Mouse (Mus musculus): ENCODE measurements around the gene Cnr1. TPM values are rescaled to one million over a fixed set of nuclear protein-coding genes. Genes with fewer than 3 reads are reported as not detected.

Cnr1 gene
- polyA plus RNA-seq, 1 experiment from 2014 or later: 42.9 TPM

GRCm38 (mm10) chr4:33943936-33944335 lies 19.5 kb downstream of the Cnr1 start:
- no peaks in the 10 kb centered on the region for H3K27me3 ChIP-seq
- WGBS: 95% methylated on average over 13 of the region's 13 CpGs
- H3K27ac ChIP-seq (replicated peaks): no peak overlapping the region
- H3K4me2 ChIP-seq: no peak overlapping the region
- no peak overlapping the region for H3K9ac ChIP-seq
- no peak for ATAC-seq (ENCODE audit: low read depth)
- H3K36me3 ChIP-seq: peaks cover 32% of the 10 kb centered on the region
- no peaks in the 10 kb centered on the region for H3K4me1 ChIP-seq (replicated peaks)
- no peak overlapping the region for H3K4me3 ChIP-seq
- no peaks in the 10 kb centered on the region for H3K9me3 ChIP-seq

- Histone ChIP-seq H3K36me3 (peaks cover 29% of the 10 kb centered on the region), H3K4me2 (no peak overlapping the region), H3K27me3 (no peaks in the 10 kb centered on the region), H3K27ac (replicated peaks) (no peak overlapping the region), H3K9me3 (no peaks in the 10 kb centered on the region), H3K4me3 (no peak overlapping the region), H3K9ac (no peak overlapping the region), H3K4me1 (replicated peaks) (no peaks in the 10 kb centered on the region)
- ATAC-seq (ENCODE audit: low read depth): no peak
- 83% methylated on average over 2 of the region's 2 CpGs for WGBS
These were observed 21.3 kb downstream of the Cnr1 start for GRCm38 (mm10) chr4:33945742-33946141.

GRCm38 (mm10) chr4:33947584-33947983 lies 23.2 kb downstream of the Cnr1 start:
- Histone ChIP-seq H3K4me1 (replicated peaks) (no peaks in the 10 kb centered on the region), H3K27ac (replicated peaks) (no peak overlapping the region), H3K9ac (no peak overlapping the region), H3K27me3 (no peaks in the 10 kb centered on the region), H3K4me2 (no peak overlapping the region), H3K9me3 (no peaks in the 10 kb centered on the region), H3K4me3 (no peak overlapping the region), H3K36me3 (peaks cover 24% of the 10 kb centered on the region)
- WGBS: 85% methylated on average over 3 of the region's 3 CpGs
- ATAC-seq (ENCODE audit: low read depth): no peak

- Histone ChIP-seq H3K4me3 (no peak overlapping the region), H3K9ac (no peak overlapping the region), H3K4me2 (no peak overlapping the region), H3K36me3 (no peaks in the 10 kb centered on the region), H3K27me3 (no peaks in the 10 kb centered on the region), H3K27ac (replicated peaks) (no peak overlapping the region), H3K9me3 (no peaks in the 10 kb centered on the region), H3K4me1 (replicated peaks) (no peaks in the 10 kb centered on the region)
- no peak for ATAC-seq (ENCODE audit: low read depth)
- WGBS: 84% methylated on average over 3 of the region's 3 CpGs
These were observed 33.0 kb downstream of the Cnr1 start for GRCm38 (mm10) chr4:33957398-33957797.

- Histone ChIP-seq H3K36me3 (no peaks in the 10 kb centered on the region), H3K27me3 (no peaks in the 10 kb centered on the region), H3K9ac (no peak overlapping the region), H3K9me3 (no peaks in the 10 kb centered on the region), H3K27ac (replicated peaks) (no peak overlapping the region), H3K4me2 (no peak overlapping the region), H3K4me3 (no peak overlapping the region), H3K4me1 (replicated peaks) (no peaks in the 10 kb centered on the region)
- WGBS: 73% methylated on average over 3 of the region's 3 CpGs
- no peak for ATAC-seq (ENCODE audit: low read depth)
These were observed 34.1 kb downstream of the Cnr1 start for GRCm38 (mm10) chr4:33958515-33958914.

- H3K27ac ChIP-seq (replicated peaks): no peak overlapping the region
- H3K36me3 ChIP-seq: no peaks in the 10 kb centered on the region
- no peaks in the 10 kb centered on the region for H3K4me1 ChIP-seq (replicated peaks)
- no peak overlapping the region for H3K4me2 ChIP-seq
- H3K4me3 ChIP-seq: no peak overlapping the region
- no peaks in the 10 kb centered on the region for H3K27me3 ChIP-seq
- WGBS: 87% methylated on average over 6 of the region's 6 CpGs
- ATAC-seq (ENCODE audit: low read depth): no peak
- no peaks in the 10 kb centered on the region for H3K9me3 ChIP-seq
- H3K9ac ChIP-seq: no peak overlapping the region
These were observed 35.4 kb downstream of the Cnr1 start for GRCm38 (mm10) chr4:33959841-33960240.

- Histone ChIP-seq H3K4me3 (no peak overlapping the region), H3K4me1 (replicated peaks) (0 out of 2 replicates have a peak, but pooled peaks cover 5% of the 10 kb centered on the region), H3K27ac (replicated peaks) (no peak overlapping the region), H3K9me3 (no peaks in the 10 kb centered on the region), H3K27me3 (no peaks in the 10 kb centered on the region), H3K36me3 (no peaks in the 10 kb centered on the region), H3K9ac (no peak overlapping the region), H3K4me2 (no peak overlapping the region)
- no peak for ATAC-seq (ENCODE audit: low read depth)
- 77% methylated on average over 3 of the region's 3 CpGs for WGBS
These were observed 46.3 kb downstream of the Cnr1 start for GRCm38 (mm10) chr4:33970726-33971125.

- Histone ChIP-seq H3K27me3 (no peaks in the 10 kb centered on the region), H3K9ac (no peak overlapping the region), H3K36me3 (no peaks in the 10 kb centered on the region), H3K4me2 (no peak overlapping the region), H3K27ac (replicated peaks) (no peak overlapping the region), H3K9me3 (no peaks in the 10 kb centered on the region), H3K4me1 (replicated peaks) (no peaks in the 10 kb centered on the region), H3K4me3 (no peak overlapping the region)
- WGBS: 90% methylated on average over 5 of the region's 5 CpGs
- no peak for ATAC-seq (ENCODE audit: low read depth)
These were observed 64.2 kb downstream of the Cnr1 start for GRCm38 (mm10) chr4:33988466-33989089.

- WGBS: 26% methylated on average over 3 of the region's 3 CpGs
- H3K27me3 ChIP-seq: no peaks in the 10 kb centered on the region
- no peaks in the 10 kb centered on the region for H3K4me1 ChIP-seq (replicated peaks)
- no peaks in the 10 kb centered on the region for H3K36me3 ChIP-seq
- H3K4me3 ChIP-seq: no peak overlapping the region
- no peak overlapping the region for H3K27ac ChIP-seq (replicated peaks)
- no peak overlapping the region for H3K9ac ChIP-seq
- no peak for ATAC-seq (ENCODE audit: low read depth)
- no peak overlapping the region for H3K4me2 ChIP-seq
- H3K9me3 ChIP-seq: no peaks in the 10 kb centered on the region
These were observed 68.3 kb downstream of the Cnr1 start for GRCm38 (mm10) chr4:33992687-33993086.

- Histone ChIP-seq H3K9ac (no peak overlapping the region), H3K4me3 (no peak overlapping the region), H3K4me2 (no peak overlapping the region), H3K4me1 (replicated peaks) (no peaks in the 10 kb centered on the region), H3K9me3 (no peaks in the 10 kb centered on the region), H3K27me3 (no peaks in the 10 kb centered on the region), H3K36me3 (no peaks in the 10 kb centered on the region), H3K27ac (replicated peaks) (no peak overlapping the region)
- ATAC-seq (ENCODE audit: low read depth): no peak
These were observed 72.0 kb downstream of the Cnr1 start for GRCm38 (mm10) chr4:33996382-33996781.

Other genes with a start within 250 kb of the Cnr1 start
- gene Spaca1, start 125.6 kb downstream of the Cnr1 start, polyA plus RNA-seq (2015; fragmentation: Nextera tagmentation; extraction: Ambion mirVana): 0.61 and 1.1 TPM in 2 replicates

Measured in neural tube, embryonic 13.5 days (tissue).